Mouse (Mus musculus): ENCODE data around the gene AW551984. TPM values are rescaled to one million over a fixed set of nuclear protein-coding genes. Genes with fewer than 3 reads are reported as not detected.

Gene AW551984
- 10 to 100 TPM; 13.2 to 13.8 TPM for total RNA-seq (2021)
- long read RNA-seq, experiment 1, full-length matches to known transcripts = 2 of 4 reads
- long read RNA-seq, experiment 1, partial matches to known transcripts = 1 of 4 reads
- long read RNA-seq, experiment 1, other reads (novel, unspliced or antisense) = 1 of 4 reads
- long read RNA-seq, experiment 2, full-length matches to known transcripts = 2 of 7 reads
- long read RNA-seq, experiment 2, partial matches to known transcripts = 3 of 7 reads
- long read RNA-seq, experiment 2, other reads (novel, unspliced or antisense) = 2 of 7 reads

- peak in 1 of 2 experiments; percentile 9 for DNase-seq (ENCODE audit: low spot score in 2 of 2)
These were observed at the start of gene AW551984 for GRCm38 (mm10) chr9:39603999-39604453. AW551984 (minus strand) TSS chr9:39604403.

- DNase-seq (ENCODE audit: low spot score in 2 of 2) = no peak
These were observed 43.2 kb upstream of the AW551984 start for GRCm38 (mm10) chr9:39647382-39647781.

GRCm38 (mm10) chr9:39644785-39645184, 40.6 kb upstream of the AW551984 start, which contains the start of gene Olfr961:
Olfr961 (plus strand) TSS chr9:39645085.
- DNase-seq (ENCODE audit: low spot score in 2 of 2) = no peak

GRCm38 (mm10) chr9:39633913-39634594, 29.9 kb upstream of the AW551984 start:
- DNase-seq (ENCODE audit: low spot score in 2 of 2) = peak in 1 of 2 experiments; percentile 68

- DNase-seq (ENCODE audit: low spot score in 2 of 2) = no peak
These were observed 24.9 kb upstream of the AW551984 start for GRCm38 (mm10) chr9:39629069-39629468.

- DNase-seq (ENCODE audit: low spot score in 2 of 2) = no peak
These were observed 20.5 kb upstream of the AW551984 start for GRCm38 (mm10) chr9:39624711-39625110.

- DNase-seq (ENCODE audit: low spot score in 2 of 2) = no peak
These were observed 19.6 kb upstream of the AW551984 start for GRCm38 (mm10) chr9:39623783-39624182.

GRCm38 (mm10) chr9:39621073-39621472, 16.9 kb upstream of the AW551984 start, which contains the start of gene Olfr960:
Olfr960 (plus strand) TSS chr9:39621373.
- no peak for DNase-seq (ENCODE audit: low spot score in 2 of 2)

GRCm38 (mm10) chr9:39611953-39612352, 7.8 kb upstream of the AW551984 start:
- DNase-seq (ENCODE audit: low spot score in 2 of 2) = peak in 1 of 2 experiments; percentile 49

GRCm38 (mm10) chr9:39610355-39610754, 6.2 kb upstream of the AW551984 start, which contains the start of gene Olfr148:
Olfr148 (plus strand) TSS chr9:39610655.
- no peak for DNase-seq (ENCODE audit: low spot score in 2 of 2)

GRCm38 (mm10) chr9:39608497-39608896, 4.3 kb upstream of the AW551984 start:
- DNase-seq (ENCODE audit: low spot score in 2 of 2) = no peak

GRCm38 (mm10) chr9:39603333-39603845, 814 bp downstream of the AW551984 start:
- no peak for DNase-seq (ENCODE audit: low spot score in 2 of 2)

GRCm38 (mm10) chr9:39602536-39603332, 1.5 kb downstream of the AW551984 start:
- peak; percentile 26 to 49 for DNase-seq (ENCODE audit: low spot score in 2 of 2)

- DNase-seq (ENCODE audit: low spot score in 2 of 2) = no peak
These were observed 27.2 kb downstream of the AW551984 start for GRCm38 (mm10) chr9:39577050-39577449.

- no peak for DNase-seq (ENCODE audit: low spot score in 2 of 2)
These were observed 28.7 kb downstream of the AW551984 start, which contains the start of gene Olfr959 for GRCm38 (mm10) chr9:39575469-39575868. Olfr959 (minus strand) TSS chr9:39575569.

- no peak for DNase-seq (ENCODE audit: low spot score in 2 of 2)
These were observed 45.9 kb downstream of the AW551984 start for GRCm38 (mm10) chr9:39558349-39558647.

- DNase-seq (ENCODE audit: low spot score in 2 of 2) = peak; percentile 34 to 54
These were observed 46.5 kb downstream of the AW551984 start for GRCm38 (mm10) chr9:39557529-39558348.

- DNase-seq (ENCODE audit: low spot score in 2 of 2) = peak in 1 of 2 experiments; percentile 63
These were observed 50.3 kb downstream of the AW551984 start, which contains the start of gene Olfr958 for GRCm38 (mm10) chr9:39553946-39554345. Olfr958 (minus strand) TSS chr9:39554054.

- peak in 1 of 2 experiments; percentile 39 for DNase-seq (ENCODE audit: low spot score in 2 of 2)
These were observed 53.4 kb downstream of the AW551984 start for GRCm38 (mm10) chr9:39550806-39551205.

All from layer of hippocampus, postnatal 14 days (tissue).